Mouse (Mus musculus) intestine, embryonic 15.5 days (tissue): ENCODE results near the gene Faf1. TPM values are rescaled to one million over a fixed set of nuclear protein-coding genes. Genes with fewer than 3 reads are reported as not detected.

ENCODE experiments used
- ATAC-seq: fragments of 200-750 bp; cut with Nextera tagmentation; 2 replicates; pipeline ENCODE4 v1.8.0; 2017; ENCODE audit warnings: moderate TSS enrichment, moderate library complexity
- H3K27ac ChIP-seq: fragments of 300-500 bp; sonication (generic); 2 replicates; pipeline ENCODE4 v1.5.1; 2015; ENCODE audit warnings: mild to moderate bottlenecking, inconsistent platforms
- H3K27me3 ChIP-seq: fragments of 300-500 bp; sonication (generic); replicated peaks from 2 replicates; pipeline ENCODE4 v1.6.1; 2015; ENCODE audit warnings: inconsistent platforms
- H3K36me3 ChIP-seq: fragments of 300-500 bp; sonication (generic); 2 replicates; pipeline ENCODE4 v1.6.1; 2015; ENCODE audit warnings: inconsistent platforms
- H3K4me1 ChIP-seq: fragments of 300-500 bp; sonication (generic); replicated peaks from 2 replicates; pipeline ENCODE4 v1.6.1; 2015; ENCODE audit warnings: inconsistent platforms
- H3K4me2 ChIP-seq: fragments of 300-500 bp; sonication (generic); replicated peaks from 2 replicates; pipeline ENCODE4 v1.6.1; 2015; ENCODE audit warnings: mild to moderate bottlenecking, inconsistent platforms
- H3K4me3 ChIP-seq: fragments of 300-500 bp; sonication (generic); replicated peaks from 2 replicates; pipeline ENCODE4 v1.5.1; 2015; ENCODE audit warnings: inconsistent platforms
- H3K9ac ChIP-seq: fragments of 300-500 bp; sonication (generic); 2 replicates; pipeline ENCODE4 v1.6.1; 2015; ENCODE audit warnings: inconsistent platforms
- H3K9me3 ChIP-seq: fragments of 300-500 bp; sonication (generic); 2 replicates; pipeline ENCODE4 v1.6.1; 2016; ENCODE audit warnings: inconsistent platforms
- WGBS: fragments of 180-500 bp; shearing (Covaris S2); methylation state at CpG from one replicate; pipeline ENCODE4 v1.1.7; 2015; 5-methylcytosine and 5-hydroxymethylcytosine counted together
- polyA plus RNA-seq: library from polyadenylated mRNA; unstranded; fragments of >200 nt; fragmentation: Nextera tagmentation; extraction: Ambion mirVana; gene quantifications from 2 replicates; pipeline ENCODE4 v1.2.1, GENCODE M21; 2015

The Faf1 gene
- polyA plus RNA-seq, 1 experiment from 2014 or later, result 25.7 TPM

DNA sequence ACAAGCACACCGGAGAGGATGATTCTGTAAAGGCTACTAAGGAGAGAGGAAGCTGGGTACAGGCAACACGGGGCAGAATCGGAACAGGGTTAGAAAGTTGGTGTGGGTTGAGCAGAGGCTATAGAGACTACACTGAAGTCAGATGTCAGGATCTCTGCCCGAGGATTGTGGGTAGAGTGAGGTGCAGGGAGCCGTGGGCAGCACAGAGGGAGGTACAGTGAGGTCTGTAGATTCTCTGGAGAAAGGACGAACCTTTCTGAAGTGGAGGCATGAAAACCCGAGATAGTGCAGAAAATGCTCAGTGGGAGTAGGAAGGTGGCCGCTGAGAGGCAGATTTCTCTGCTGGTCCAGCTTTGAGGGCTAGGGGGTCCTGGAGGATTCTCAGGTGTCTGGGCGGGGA is 309.9 kb downstream of the Faf1 start:
- Histone ChIP-seq H3K9me3 (no peaks in the 10 kb centered on the region), H3K9ac (no peak overlapping the region), H3K4me1 (peaks cover 18% of the 10 kb centered on the region), H3K4me3 (no peak overlapping the region), H3K4me2 (no peak overlapping the region), H3K36me3 (no peaks in the 10 kb centered on the region), H3K27me3 (peaks cover 88% of the 10 kb centered on the region), H3K27ac (no peak overlapping the region)
- WGBS, result 2% methylated on average over 9 of the region's 9 CpGs
- ATAC-seq, result no peak

DNA sequence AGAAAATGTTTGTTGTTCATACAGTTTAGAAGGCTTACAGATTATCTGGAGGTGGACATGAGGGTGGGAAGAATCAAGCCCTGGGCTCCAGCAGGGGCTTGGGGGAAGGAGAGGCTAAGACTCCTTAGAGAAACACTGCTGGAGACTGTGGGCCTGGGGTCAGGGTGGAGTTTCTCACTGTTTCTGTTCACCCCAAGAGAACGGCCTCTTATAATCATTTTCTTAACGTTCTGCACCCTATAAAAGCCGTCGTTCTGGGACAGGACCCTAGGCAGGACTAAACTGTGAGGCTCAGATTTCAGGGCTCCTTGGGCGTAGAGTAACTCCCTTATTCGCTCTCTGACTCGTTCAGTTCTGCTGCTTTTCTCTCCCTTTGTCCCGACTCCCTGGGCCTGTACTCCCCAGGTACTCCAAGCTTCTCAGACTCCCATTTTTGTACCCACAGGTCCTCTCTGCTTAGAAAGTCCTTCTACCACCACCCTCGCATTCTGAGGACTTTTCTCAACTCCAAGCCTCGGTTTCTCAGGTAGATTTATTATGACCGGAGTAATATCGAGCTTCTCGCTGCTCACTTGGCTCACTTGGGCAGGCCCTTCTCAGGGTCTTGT is 310.5 kb downstream of the Faf1 start:
- Histone ChIP-seq H3K9me3 (no peaks in the 10 kb centered on the region), H3K4me3 (no peak overlapping the region), H3K36me3 (no peaks in the 10 kb centered on the region), H3K27ac (no peak overlapping the region), H3K4me2 (no peak overlapping the region), H3K9ac (no peak overlapping the region), H3K4me1 (peaks cover 14% of the 10 kb centered on the region), H3K27me3 (peaks cover 82% of the 10 kb centered on the region)
- 6% methylated on average over 13 of the region's 13 CpGs for WGBS
- no peak for ATAC-seq

DNA sequence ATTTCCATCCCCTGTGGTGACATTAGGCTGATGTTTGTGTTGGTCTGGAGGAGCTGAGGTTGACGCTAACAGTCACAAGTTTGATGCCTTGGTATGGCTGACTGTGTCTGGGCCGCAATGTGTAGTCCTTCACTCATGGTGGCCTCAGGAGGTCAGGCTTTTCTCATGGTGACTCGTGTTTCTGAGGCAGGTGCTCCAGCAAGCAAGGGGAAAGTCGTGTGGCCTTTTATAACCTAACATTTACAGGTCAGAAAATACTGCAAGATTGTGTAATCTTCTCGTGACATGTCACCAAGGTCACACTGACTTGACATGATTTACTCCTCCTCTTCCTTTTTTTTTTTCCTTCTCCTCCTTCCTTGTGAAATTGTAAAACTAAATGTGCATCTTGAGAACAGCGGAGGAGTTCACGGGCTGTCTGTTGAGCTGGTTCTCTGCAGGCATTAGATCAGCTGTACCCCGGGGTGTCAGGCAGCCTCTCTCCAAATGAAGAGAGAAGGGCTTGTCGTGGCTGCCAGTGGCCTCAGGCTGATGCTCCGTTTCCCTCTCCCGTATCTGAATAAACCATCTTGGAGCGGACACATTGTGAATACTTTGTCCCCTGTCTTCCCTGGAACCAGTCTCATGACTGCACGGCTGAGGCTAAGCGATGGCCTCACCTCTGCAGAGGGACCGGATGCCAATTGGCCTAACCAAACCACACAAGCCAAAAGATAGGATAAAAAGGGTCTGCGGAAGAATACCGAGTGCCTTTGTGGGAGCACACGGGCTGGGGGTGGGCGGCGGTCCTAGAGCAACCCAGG is 311.4 kb downstream of the Faf1 start:
- H3K27me3 ChIP-seq, result peaks cover 79% of the 10 kb centered on the region
- H3K4me2 ChIP-seq, result no peak overlapping the region

DNA sequence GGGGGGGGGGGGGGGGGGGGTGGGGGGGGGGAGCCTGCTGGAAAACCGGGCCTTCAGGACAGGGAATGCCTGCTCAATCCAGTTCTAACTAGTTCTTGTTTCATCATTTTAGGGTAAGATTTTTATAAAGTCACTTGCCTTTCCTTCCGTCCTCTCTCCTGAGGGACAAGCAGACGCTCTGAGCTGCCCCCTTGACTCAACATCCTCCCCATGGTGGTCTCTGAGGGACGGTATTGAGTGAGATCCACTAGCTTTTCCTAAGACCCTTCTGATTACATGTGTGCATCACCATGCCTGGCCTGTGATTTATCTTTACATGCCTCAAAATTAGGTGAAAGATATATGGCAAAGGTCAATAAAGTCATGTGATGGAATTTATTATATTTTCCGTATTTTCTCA is 312.0 kb downstream of the Faf1 start:
- H3K4me3 ChIP-seq, result no peak overlapping the region
- H3K27ac ChIP-seq, result no peak overlapping the region
- no peak overlapping the region for H3K9ac ChIP-seq
- WGBS, result 10% methylated on average over 5 of the region's 5 CpGs
- no peaks in the 10 kb centered on the region for H3K9me3 ChIP-seq
- peaks cover 73% of the 10 kb centered on the region for H3K27me3 ChIP-seq
- no peak overlapping the region for H3K4me2 ChIP-seq
- H3K4me1 ChIP-seq, result peaks cover 4% of the 10 kb centered on the region; the same call in 1 of the 2 replicates
- ATAC-seq, result no peak
- no peaks in the 10 kb centered on the region for H3K36me3 ChIP-seq

More for the DNA sequence above, 311.4 kb downstream of the Faf1 start:
- 2% methylated on average over 18 of the region's 20 CpGs for WGBS
- no peak overlapping the region for H3K4me3 ChIP-seq
- H3K9me3 ChIP-seq, result no peaks in the 10 kb centered on the region
- no peak for ATAC-seq
- H3K36me3 ChIP-seq, result no peaks in the 10 kb centered on the region
- H3K4me1 ChIP-seq, result peaks cover 5% of the 10 kb centered on the region
- H3K9ac ChIP-seq, result no peak overlapping the region
- no peak overlapping the region for H3K27ac ChIP-seq

DNA sequence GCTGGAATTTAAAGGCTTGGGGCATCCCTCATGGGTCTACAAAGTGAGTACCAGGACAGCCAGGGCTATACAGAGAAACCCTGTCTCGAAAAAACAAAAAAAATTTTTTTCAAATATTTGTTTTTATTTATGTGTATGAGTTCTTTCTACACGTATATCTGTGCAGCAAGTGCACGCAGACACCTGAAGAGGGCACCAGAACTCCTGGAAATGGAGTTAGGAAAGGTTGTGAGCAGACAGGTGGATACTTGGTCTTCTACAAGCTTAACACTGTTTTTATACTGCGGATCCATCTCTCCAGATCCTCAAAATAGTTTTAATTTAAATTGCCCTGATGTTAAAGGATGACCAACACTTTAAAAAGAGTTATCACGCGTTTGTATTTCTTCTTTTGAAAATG is 312.8 kb downstream of the Faf1 start:
- H3K9me3 ChIP-seq, result no peaks in the 10 kb centered on the region
- ATAC-seq, result no peak
- no peak overlapping the region for H3K9ac ChIP-seq
- H3K4me2 ChIP-seq, result no peak overlapping the region
- H3K36me3 ChIP-seq, result no peaks in the 10 kb centered on the region
- no peak overlapping the region for H3K27ac ChIP-seq
- H3K4me1 ChIP-seq, result no peaks in the 10 kb centered on the region
- 35% methylated on average over 6 of the region's 6 CpGs for WGBS
- H3K27me3 ChIP-seq, result peaks cover 69% of the 10 kb centered on the region
- H3K4me3 ChIP-seq, result no peak overlapping the region

DNA sequence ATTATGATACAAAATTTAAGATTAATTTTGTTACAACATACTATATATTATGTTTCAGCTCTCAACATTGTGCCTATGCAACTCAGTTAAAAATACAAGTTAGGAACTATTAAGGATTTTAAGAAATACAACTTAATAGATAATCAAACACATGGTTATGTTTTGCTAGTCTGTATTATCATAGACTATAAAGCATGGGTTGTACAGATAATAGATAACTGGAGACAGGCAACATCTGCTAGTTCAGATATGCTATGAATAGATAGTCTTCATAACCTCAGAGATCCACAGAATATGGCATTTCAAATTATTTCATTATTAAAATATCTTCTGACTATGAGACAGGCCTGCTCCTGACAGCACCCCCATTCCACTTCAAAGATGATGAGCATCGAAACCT is 329.7 kb downstream of the Faf1 start:
- Histone ChIP-seq H3K27me3 (no peaks in the 10 kb centered on the region), H3K36me3 (no peaks in the 10 kb centered on the region), H3K9ac (no peak overlapping the region), H3K27ac (no peak overlapping the region), H3K9me3 (no peaks in the 10 kb centered on the region; the same call in 1 of the 2 replicates), H3K4me3 (no peak overlapping the region), H3K4me2 (no peak overlapping the region), H3K4me1 (no peaks in the 10 kb centered on the region)
- 91% methylated on average over 1 of the region's 1 CpGs for WGBS
- no peak for ATAC-seq

Other genes starting within 250 kb of the Faf1 start
- gene Rnf11, start 191.9 kb upstream of the Faf1 start, polyA plus RNA-seq, result 30.5 and 32.0 TPM in 2 replicates
- not detected in 2 replicates for gene 4930522H14Rik, start 145.3 kb upstream of the Faf1 start, polyA plus RNA-seq
- gene Cdkn2c, start 9.4 kb upstream of the Faf1 start, polyA plus RNA-seq, result 7.0 and 7.7 TPM in 2 replicates